Mouse (Mus musculus): Measurements from ENCODE around the gene Pdss2. TPM values are rescaled to one million over a fixed set of nuclear protein-coding genes. Genes with fewer than 3 reads are reported as not detected.
"Not testable (repeated sequence)": the region's sequence is repeated elsewhere in the genome, so short reads cannot be mapped to it uniquely, and the experiment has no call there.

Pdss2 gene
- polyA plus RNA-seq, 1 experiment from 2014 or later: 4.4 TPM

DNA sequence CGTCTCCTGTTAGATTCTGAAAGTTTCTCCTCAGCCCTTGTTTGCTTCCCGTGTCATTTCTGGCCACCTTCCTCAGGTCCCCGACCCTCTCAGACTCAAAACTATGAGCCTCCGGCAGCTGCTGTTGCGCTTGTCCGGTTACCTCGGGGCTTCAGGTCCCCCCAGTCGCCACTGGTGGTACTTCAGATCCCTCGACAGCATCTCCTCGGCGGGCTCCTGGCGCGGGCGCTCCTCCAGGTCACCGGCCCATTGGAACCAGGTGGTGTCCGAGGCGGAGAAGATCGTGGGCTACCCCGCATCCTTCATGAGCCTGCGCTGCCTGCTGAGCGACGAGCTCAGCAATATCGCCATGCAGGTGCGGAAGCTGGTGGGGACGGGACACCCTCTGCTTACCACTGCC is 373 bp downstream of the Pdss2 start:
- Histone ChIP-seq H3K36me3 (ENCODE audit: inconsistent target) (no peaks in the 10 kb centered on the region), H3K79me2 (ENCODE audit: inconsistent target) (peaks cover 25% of the 10 kb centered on the region; the same call in 1 of the 2 replicates), H3K27ac (peak overlapping the region; percentile 51), H3K4me3 (ENCODE audit: inconsistent target) (peak overlapping the region; percentile 95)
- under 1% methylated on average over 25 of the region's 25 CpGs for WGBS (ENCODE audit: missing documents)

- no peak overlapping the region for H3K27ac ChIP-seq
- no peak overlapping the region for H3K4me3 ChIP-seq (ENCODE audit: inconsistent target)
- 100% methylated on average over 2 of the region's 2 CpGs for WGBS (ENCODE audit: missing documents)
- H3K79me2 ChIP-seq (ENCODE audit: inconsistent target): peaks cover 25% of the 10 kb centered on the region; the same call in 1 of the 2 replicates
- H3K36me3 ChIP-seq (ENCODE audit: inconsistent target): no peaks in the 10 kb centered on the region
Observed at GRCm38 (mm10) chr10:43223391-43223790, 2.1 kb downstream of the Pdss2 start.

DNA sequence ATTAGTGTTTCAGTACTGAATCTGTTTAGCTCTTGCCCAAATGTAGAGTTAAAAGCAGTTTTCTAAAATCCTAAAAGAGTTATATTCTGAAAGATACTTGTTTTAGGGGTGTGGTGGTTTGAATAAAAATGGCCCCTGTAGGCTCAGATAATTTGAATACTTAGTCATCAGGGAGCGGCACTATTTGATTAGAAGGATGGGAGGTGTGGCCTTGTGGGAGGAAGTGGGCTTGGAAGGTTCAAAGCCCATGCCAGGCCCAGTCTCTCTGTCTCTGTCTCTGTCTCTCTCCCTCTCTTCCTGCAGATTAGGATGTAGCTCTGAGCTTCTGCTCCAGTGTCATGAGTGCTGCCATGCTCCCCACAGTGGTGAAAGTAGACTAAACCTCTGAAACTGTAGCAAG is 5.1 kb downstream of the Pdss2 start:
- H3K27ac ChIP-seq: no peak overlapping the region
- H3K4me3 ChIP-seq (ENCODE audit: inconsistent target): no peak overlapping the region
- H3K79me2 ChIP-seq (ENCODE audit: inconsistent target): peaks cover 14% of the 10 kb centered on the region; the same call in 1 of the 2 replicates
- WGBS (ENCODE audit: missing documents): 88% methylated on average over 1 of the region's 1 CpGs
- H3K36me3 ChIP-seq (ENCODE audit: inconsistent target): no peaks in the 10 kb centered on the region

DNA sequence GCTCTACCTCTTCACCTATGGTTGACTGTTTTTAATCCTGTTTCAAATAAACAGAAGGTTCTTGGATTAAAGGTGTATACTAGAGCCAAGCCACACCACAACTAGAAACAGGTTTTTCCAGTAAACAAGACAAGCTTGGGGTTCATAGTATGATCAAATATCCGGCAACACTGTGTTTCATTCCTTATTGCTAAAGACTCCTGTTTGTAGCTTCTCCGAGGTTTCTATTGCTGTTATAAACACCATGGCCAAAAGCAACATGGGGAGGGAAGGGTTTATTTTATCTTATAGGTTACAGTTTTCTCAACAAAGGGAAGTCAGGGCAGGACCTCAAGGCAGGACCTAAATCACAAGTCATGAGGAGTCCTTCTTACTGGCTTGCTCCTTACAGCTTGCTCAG is 8.0 kb downstream of the Pdss2 start:
- WGBS (ENCODE audit: missing documents): 88% methylated on average over 2 of the region's 2 CpGs
- no peaks in the 10 kb centered on the region for H3K79me2 ChIP-seq (ENCODE audit: inconsistent target)
- H3K27ac ChIP-seq: no peak overlapping the region
- no peaks in the 10 kb centered on the region for H3K36me3 ChIP-seq (ENCODE audit: inconsistent target)
- no peak overlapping the region for H3K4me3 ChIP-seq (ENCODE audit: inconsistent target)

- Histone ChIP-seq H3K79me2 (ENCODE audit: inconsistent target) (no peaks in the 10 kb centered on the region), H3K4me3 (ENCODE audit: inconsistent target) (no peak overlapping the region), H3K27ac (no peak overlapping the region), H3K36me3 (ENCODE audit: inconsistent target) (no peaks in the 10 kb centered on the region)
- 82% methylated on average over 4 of the region's 4 CpGs for whole genome bisulfite sequencing (ENCODE audit: missing documents)
Observed at GRCm38 (mm10) chr10:43234522-43234921, 13.2 kb downstream of the Pdss2 start.

- no peaks in the 10 kb centered on the region for H3K79me2 ChIP-seq (ENCODE audit: inconsistent target)
- WGBS (ENCODE audit: missing documents): 98% methylated on average over 3 of the region's 3 CpGs
- no peak overlapping the region for H3K27ac ChIP-seq
- H3K36me3 ChIP-seq (ENCODE audit: inconsistent target): no peaks in the 10 kb centered on the region
- H3K4me3 ChIP-seq (ENCODE audit: inconsistent target): no peak overlapping the region
Observed at GRCm38 (mm10) chr10:43235011-43235410, 13.7 kb downstream of the Pdss2 start.

DNA sequence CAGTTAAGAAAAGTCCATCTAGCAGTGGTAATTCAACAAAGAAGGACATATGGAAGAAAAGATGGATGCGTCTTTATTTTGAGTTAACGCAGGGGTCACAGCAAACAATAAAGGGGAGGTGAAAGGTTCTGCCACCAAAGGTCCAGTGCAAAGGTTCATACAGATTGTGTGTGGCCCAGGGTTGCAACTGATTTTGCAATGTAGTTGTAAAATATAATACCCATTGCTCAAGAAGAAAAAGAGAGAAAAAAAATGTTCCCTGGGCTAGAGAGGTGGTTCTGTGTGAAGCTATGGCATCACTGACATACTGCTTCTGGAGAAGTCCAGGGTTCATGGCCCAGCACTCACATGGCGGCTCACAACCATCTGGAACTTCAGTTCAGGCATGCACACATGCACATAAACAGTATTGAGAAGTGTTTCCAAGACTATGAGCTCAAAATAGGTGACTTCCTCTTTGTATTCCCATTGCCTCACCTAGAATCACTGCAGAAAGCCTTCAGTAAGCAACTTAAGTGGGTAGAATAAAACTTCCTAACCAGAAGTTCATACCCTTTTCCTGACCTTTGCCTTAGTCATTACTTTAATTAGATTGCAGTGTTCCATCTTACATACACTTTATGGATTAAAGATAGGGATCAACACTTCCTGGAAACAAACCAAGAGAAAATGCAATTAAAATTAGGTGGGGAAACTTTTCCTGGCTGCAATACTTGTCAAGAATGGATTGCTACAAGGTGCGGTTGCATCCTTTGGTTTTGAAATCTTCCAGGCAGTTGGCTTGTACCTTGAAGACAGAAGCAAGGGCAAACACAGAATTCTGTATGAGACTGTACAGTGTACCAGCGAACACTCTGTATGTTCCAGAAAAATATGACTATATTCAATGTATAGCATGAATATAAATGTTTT is 14.7 kb downstream of the Pdss2 start:
- no peaks in the 10 kb centered on the region for H3K36me3 ChIP-seq (ENCODE audit: inconsistent target)
- H3K4me3 ChIP-seq (ENCODE audit: inconsistent target): no peak overlapping the region
- 99% methylated on average over 5 of the region's 5 CpGs for WGBS (ENCODE audit: missing documents)
- H3K79me2 ChIP-seq (ENCODE audit: inconsistent target): no peaks in the 10 kb centered on the region
- H3K27ac ChIP-seq: no peak overlapping the region

- no peak overlapping the region for H3K4me3 ChIP-seq (ENCODE audit: inconsistent target)
- H3K79me2 ChIP-seq (ENCODE audit: inconsistent target): no peaks in the 10 kb centered on the region
- no peak overlapping the region for H3K27ac ChIP-seq
- 90% methylated on average over 8 of the region's 8 CpGs for WGBS (ENCODE audit: missing documents)
- H3K36me3 ChIP-seq (ENCODE audit: inconsistent target): no peaks in the 10 kb centered on the region
Observed at GRCm38 (mm10) chr10:43242215-43242614, 20.9 kb downstream of the Pdss2 start.

GRCm38 (mm10) chr10:43244262-43244806 is 23.0 kb downstream of the Pdss2 start:
- Histone ChIP-seq H3K36me3 (ENCODE audit: inconsistent target) (no peaks in the 10 kb centered on the region), H3K4me3 (ENCODE audit: inconsistent target) (no peak overlapping the region), H3K27ac (no peak overlapping the region), H3K79me2 (ENCODE audit: inconsistent target) (no peaks in the 10 kb centered on the region)
- WGBS (ENCODE audit: missing documents): 100% methylated on average over 1 of the region's 3 CpGs

DNA sequence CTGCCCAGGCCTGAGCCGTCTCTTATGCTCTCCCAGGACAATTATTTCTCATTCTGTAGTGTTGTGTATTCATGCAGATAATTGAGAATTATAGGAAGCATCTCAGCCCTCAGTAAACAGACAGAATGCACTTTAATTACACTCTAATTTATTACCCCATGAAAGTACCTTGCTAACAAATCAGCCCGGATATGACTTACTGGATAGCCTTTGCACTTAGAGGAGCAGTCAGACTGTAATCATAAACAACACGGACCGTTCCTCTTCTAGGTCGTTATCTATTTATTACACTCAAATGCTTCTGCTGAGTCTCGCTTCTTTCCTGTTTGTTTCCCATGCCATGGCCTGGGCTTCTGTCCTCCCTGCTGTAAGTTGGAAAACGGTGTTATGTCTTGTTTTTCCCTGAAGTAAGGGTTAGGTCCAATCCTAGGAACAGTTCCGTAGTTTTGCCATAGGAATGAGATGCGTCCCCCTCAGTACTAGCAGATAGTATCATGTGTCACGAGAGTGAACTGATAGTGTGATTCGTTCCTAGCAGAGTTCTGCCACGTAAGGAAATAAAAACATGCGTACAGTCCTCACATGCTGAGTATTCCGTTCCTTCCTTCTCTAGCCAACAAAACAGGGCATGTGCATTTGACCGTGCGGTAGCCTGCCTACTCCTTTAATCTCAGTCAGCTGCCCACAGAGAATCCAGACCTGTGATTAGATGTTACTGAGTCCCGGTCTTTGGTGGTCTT is 24.3 kb downstream of the Pdss2 start:
- Histone ChIP-seq H3K27ac (no peak overlapping the region), H3K79me2 (ENCODE audit: inconsistent target) (no peaks in the 10 kb centered on the region), H3K4me3 (ENCODE audit: inconsistent target) (no peak overlapping the region), H3K36me3 (ENCODE audit: inconsistent target) (no peaks in the 10 kb centered on the region)
- 95% methylated on average over 17 of the region's 17 CpGs for WGBS (ENCODE audit: missing documents)

- Histone ChIP-seq H3K27ac (no peak overlapping the region), H3K79me2 (ENCODE audit: inconsistent target) (no peaks in the 10 kb centered on the region), H3K4me3 (ENCODE audit: inconsistent target) (no peak overlapping the region), H3K36me3 (ENCODE audit: inconsistent target) (no peaks in the 10 kb centered on the region)
- 100% methylated on average over 5 of the region's 5 CpGs for WGBS (ENCODE audit: missing documents)
Observed at GRCm38 (mm10) chr10:43247994-43248393, 26.7 kb downstream of the Pdss2 start.

- WGBS (ENCODE audit: missing documents): 84% methylated on average over 4 of the region's 4 CpGs
- H3K4me3 ChIP-seq (ENCODE audit: inconsistent target): no peak overlapping the region
- no peaks in the 10 kb centered on the region for H3K36me3 ChIP-seq (ENCODE audit: inconsistent target)
- H3K79me2 ChIP-seq (ENCODE audit: inconsistent target): no peaks in the 10 kb centered on the region
- H3K27ac ChIP-seq: no peak overlapping the region
Observed at GRCm38 (mm10) chr10:43252324-43252723, 31.0 kb downstream of the Pdss2 start.

GRCm38 (mm10) chr10:43256965-43257364 is 35.7 kb downstream of the Pdss2 start:
- H3K27ac ChIP-seq; H3K4me3 ChIP-seq (ENCODE audit: inconsistent target); H3K79me2 ChIP-seq (ENCODE audit: inconsistent target); H3K36me3 ChIP-seq (ENCODE audit: inconsistent target): not testable (repeated sequence)
- WGBS (ENCODE audit: missing documents): no CpG with 5 or more reads among the region's 1 CpGs

DNA sequence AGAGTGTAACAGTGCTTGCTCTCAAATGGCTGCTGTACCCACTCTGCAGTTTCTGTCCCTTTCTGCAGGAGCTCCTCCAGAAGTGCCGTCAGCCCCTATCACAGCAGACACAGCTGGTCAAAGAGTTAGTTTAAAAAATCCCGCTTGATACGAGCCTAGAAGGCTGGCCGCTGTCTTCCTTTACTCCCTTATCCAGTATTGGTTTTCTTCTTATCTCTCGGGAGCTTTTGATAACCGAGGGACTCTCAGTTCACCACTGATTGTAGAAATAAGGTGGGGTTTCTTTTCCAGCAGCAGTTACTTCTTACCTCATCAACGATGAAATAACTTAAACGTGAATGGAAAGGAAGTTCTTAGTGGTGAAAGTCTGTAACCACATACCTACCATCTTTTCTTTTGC is 36.2 kb downstream of the Pdss2 start:
- not testable (repeated sequence) for H3K4me3 ChIP-seq (ENCODE audit: inconsistent target); H3K27ac ChIP-seq; H3K36me3 ChIP-seq (ENCODE audit: inconsistent target); H3K79me2 ChIP-seq (ENCODE audit: inconsistent target)
- WGBS (ENCODE audit: missing documents): 99% methylated on average over 6 of the region's 8 CpGs

DNA sequence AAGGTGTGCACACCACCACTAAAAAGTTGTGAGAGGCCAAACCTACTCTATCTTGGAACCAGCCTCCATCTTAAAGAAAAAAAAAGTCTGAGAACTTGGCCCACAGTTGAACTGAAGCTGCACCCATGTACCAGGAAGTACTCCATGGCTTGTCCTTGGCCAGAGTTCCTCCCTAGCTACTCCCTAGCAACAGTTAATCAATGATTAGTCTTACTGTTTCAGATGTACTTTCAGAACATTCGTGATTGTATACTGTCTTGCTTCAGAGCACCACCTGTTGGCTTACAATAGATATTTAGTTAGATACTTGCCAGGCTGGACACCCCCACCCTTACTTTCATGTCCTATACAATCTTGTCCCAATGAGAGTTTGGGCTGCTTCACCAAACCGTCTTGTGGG is 50.0 kb downstream of the Pdss2 start:
- Histone ChIP-seq H3K36me3 (ENCODE audit: inconsistent target) (no peaks in the 10 kb centered on the region), H3K79me2 (ENCODE audit: inconsistent target) (no peaks in the 10 kb centered on the region), H3K4me3 (ENCODE audit: inconsistent target) (no peak overlapping the region), H3K27ac (no peak overlapping the region)
- WGBS (ENCODE audit: missing documents): 100% methylated on average over 2 of the region's 2 CpGs

Data from macrophage (primary cell).